Mouse (Mus musculus) stomach, postnatal 0 days (tissue): ENCODE results near the gene Slc12a7.

ENCODE experiments used
- CTCF ChIP-seq: IDR thresholded peaks from 2 replicates; pipeline ENCODE4 v1.5.1; 2016; ENCODE audit warnings: antibody characterized with exemption, low read depth, mild to moderate bottlenecking, moderate library complexity
- EP300 ChIP-seq: optimal IDR thresholded peaks from 2 replicates; pipeline ENCODE3; 2016; ENCODE audit warnings: antibody characterized with exemption

DNA sequence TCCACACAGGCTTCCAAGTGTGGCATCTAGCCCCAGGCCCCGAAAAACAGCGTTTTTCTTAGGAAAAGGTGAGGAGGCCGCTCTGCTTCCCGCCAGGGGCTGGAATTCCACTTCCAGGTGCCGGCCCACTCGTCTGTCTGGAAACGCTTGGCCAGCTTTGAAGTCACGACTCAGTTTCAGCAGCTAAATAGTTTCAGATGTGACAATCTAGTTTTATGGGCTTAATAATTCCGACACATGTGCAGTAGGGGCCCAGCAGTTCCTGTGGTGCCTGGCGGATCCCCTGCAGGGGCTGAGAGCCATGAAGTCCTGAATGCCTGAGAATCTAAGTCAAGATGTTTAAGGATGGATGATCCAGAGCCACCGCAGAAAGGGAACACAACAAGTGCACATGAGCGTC lies 100.9 kb downstream of the Slc12a7 start:
- TF ChIP-seq EP300 (no peak), CTCF (no peak)
